Mouse (Mus musculus): ENCODE measurements around the gene Slc4a1. TPM values are rescaled to one million over a fixed set of nuclear protein-coding genes. Genes with fewer than 3 reads are reported as not detected.

Gene Slc4a1
- polyA plus RNA-seq (2012; rRNA removed) = 0.03 TPM in 1 of 2 replicates, not detected in the other

DNA sequence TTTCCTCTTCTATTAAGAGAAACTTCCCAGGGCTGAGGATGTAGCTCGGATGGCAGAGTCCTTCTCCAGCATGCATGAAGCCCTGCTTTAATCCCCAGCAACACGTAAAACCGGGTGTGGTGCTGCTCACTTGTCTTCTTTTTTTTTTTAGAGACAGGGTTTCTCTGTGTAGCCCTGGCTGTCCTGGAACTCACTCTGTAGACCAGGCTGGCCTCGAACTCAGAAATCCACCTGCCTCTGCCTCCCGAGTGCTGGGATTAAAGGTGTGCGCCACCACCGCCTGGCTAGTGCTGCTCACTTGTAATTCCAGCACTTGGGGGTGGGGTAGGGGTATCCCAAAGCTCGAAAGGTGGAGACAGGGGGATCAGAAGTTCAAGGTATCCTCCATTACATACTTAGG is at the start of gene Slc4a1:
Gene Slc4a1 (minus strand): TSS at position 101 of the 400 bp plus-strand sequence.

DNA sequence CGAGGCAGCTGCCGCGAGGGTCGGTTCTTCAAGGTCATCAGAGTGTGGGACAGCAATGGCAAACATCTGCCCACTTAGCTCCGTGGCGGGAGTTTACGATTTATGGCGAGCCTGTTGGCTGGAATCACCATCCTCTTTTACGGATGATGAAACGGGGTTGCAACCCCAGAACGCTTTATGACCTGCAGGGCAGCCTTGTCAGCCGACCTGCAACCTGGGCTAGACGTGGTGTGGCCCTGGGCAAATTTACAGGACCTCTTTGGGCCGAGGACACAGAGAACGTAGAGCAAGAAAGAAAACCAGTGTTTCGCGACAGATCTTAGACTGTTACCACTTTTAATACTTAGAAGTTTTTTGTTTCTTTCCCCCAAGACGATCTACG is 41.8 kb upstream of the Slc4a1 start, which contains the start of gene Slc25a39:
Gene Slc25a39 (minus strand): TSS at position 113 of the 382 bp plus-strand sequence.

DNA sequence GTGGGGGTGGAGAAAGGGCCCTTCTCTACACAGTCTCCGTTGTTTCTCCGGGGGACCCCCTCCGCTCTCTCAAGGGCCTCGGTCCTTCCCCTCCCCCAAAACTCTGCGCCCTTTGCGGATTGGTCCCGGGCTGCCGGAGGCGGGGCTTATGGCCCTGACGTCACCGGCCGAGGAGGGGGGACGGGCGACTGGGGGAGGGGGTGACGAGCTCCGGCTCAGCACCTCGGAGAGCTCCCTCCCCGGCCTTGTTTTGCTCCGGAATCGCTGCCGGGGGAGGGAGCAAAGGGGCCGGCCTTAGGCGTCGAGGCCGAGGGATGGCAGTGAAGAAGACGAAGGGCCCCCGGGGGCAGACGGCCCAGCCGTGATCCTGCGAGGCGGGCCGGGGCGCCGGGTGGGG is 27.2 kb upstream of the Slc4a1 start, which contains the start of gene Rundc3a:
Gene Rundc3a (plus strand): TSS at position 166 of the 397 bp plus-strand sequence.

DNA sequence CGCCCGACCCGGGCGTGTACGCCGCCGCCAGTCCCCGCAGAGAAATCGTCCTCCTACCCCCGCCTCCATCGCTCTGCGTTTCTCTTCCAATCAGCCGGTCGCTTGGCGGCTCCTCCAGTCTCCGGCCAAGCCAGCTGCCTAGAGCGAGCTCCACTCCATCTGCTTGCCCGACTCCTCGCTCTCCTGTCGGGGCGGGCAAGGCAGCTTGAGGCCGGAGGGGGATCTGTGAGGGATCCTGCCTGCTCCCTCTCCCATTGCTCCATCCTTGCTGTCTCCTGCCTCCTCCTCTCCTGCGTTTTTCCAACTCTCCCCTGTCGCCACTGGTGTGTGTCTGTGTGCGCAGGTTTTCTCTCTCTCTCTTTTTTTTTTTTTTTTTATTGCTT is 46.6 kb downstream of the Slc4a1 start, which contains the start of gene Ubtf:
Gene Ubtf (minus strand): TSS at position 333 of the 383 bp plus-strand sequence.

Other genes with a start within 250 kb of the Slc4a1 start
- gene Nags, start 220.7 kb downstream of the Slc4a1 start, polyA plus RNA-seq (2012; rRNA removed) = 0.04 and 0.10 TPM in 2 replicates
- 10.9 and 13.8 TPM in 2 replicates for gene Tmem101, start 209.8 kb downstream of the Slc4a1 start, polyA plus RNA-seq (2012; rRNA removed)
- gene Lsm12, start 180.9 kb downstream of the Slc4a1 start, polyA plus RNA-seq (2012; rRNA removed) = 13.8 and 14.1 TPM in 2 replicates
- gene G6pc3, start 176.6 kb downstream of the Slc4a1 start, polyA plus RNA-seq (2012; rRNA removed) = 52.2 and 57.6 TPM in 2 replicates
- 70.4 and 80.7 TPM in 2 replicates for gene Hdac5, start 136.0 kb downstream of the Slc4a1 start, polyA plus RNA-seq (2012; rRNA removed)
- 1.4 and 2.3 TPM in 2 replicates for gene BC030867, start 117.3 kb downstream of the Slc4a1 start, polyA plus RNA-seq (2012; rRNA removed)
- gene Asb16, start 97.5 kb downstream of the Slc4a1 start, polyA plus RNA-seq (2012; rRNA removed) = 0.96 and 1.2 TPM in 2 replicates
- 20.3 and 22.6 TPM in 2 replicates for gene Tmub2, start 81.3 kb downstream of the Slc4a1 start, polyA plus RNA-seq (2012; rRNA removed)
- 19.6 and 21.3 TPM in 2 replicates for gene Atxn7l3, start 69.6 kb downstream of the Slc4a1 start, polyA plus RNA-seq (2012; rRNA removed)
- 9.5 and 10.8 TPM in 2 replicates for gene Ubtf, start 46.5 kb downstream of the Slc4a1 start, polyA plus RNA-seq (2012; rRNA removed)
- gene Rundc3a, start 27.2 kb upstream of the Slc4a1 start, polyA plus RNA-seq (2012; rRNA removed) = 4.0 and 6.2 TPM in 2 replicates
- gene Slc25a39, start 41.7 kb upstream of the Slc4a1 start, polyA plus RNA-seq (2012; rRNA removed) = 308 and 460 TPM in 2 replicates
- gene Grn, start 64.1 kb upstream of the Slc4a1 start, polyA plus RNA-seq (2012; rRNA removed) = 97.0 and 100.0 TPM in 2 replicates
- 8.8 and 13.8 TPM in 2 replicates for gene Fam171a2, start 81.5 kb upstream of the Slc4a1 start, polyA plus RNA-seq (2012; rRNA removed)
- gene Itga2b, start 103.9 kb upstream of the Slc4a1 start, polyA plus RNA-seq (2012; rRNA removed) = 3.3 and 5.0 TPM in 2 replicates
- 4.9 and 6.5 TPM in 2 replicates for gene Gpatch8, start 190.2 kb upstream of the Slc4a1 start, polyA plus RNA-seq (2012; rRNA removed)
- 1.1 and 1.8 TPM in 2 replicates for gene Gm11627, start 213.3 kb upstream of the Slc4a1 start, polyA plus RNA-seq (2012; rRNA removed)
- gene Fzd2, start 238.2 kb upstream of the Slc4a1 start, polyA plus RNA-seq (2012; rRNA removed) = 17.6 and 24.3 TPM in 2 replicates

Measured in stomach, adult 2 months (tissue).